Mouse (Mus musculus) layer of hippocampus, adult 9-11 months (tissue): ENCODE measurements at regions not wholly inside any gene's neighbourhood (a gene's known extent, or its start where the extent isn't known, plus 50 kb on each side); places are given as distances from the start of the nearest gene placed in this dataset.
A peak's percentile ranks its signal among the peaks of the same experiment; 100 is the strongest.

Source experiments
- DNase-seq: peaks from one replicate; pipeline ENCODE4 v3.0.0; 2022

DNA sequence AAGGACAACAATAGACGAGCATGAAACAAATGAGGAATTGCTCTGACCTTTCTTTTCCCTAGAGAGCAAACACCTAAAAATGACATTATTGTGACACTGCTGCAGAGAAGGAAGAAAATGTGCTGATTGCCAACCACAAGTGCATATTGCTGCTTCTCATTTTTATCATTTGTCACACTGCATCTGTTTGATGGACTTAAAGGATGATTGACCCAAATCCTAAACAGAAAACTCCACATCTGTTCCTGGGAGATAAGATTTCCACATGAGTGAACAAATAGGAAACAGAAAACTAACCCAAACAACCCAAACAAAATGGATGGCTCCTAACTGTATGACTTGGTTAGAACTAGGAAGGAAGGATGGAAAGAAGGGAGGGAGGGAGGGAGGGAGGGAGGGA, 118.5 kb downstream of the Ccdc50 start:
- no peak for DNase-seq

DNA sequence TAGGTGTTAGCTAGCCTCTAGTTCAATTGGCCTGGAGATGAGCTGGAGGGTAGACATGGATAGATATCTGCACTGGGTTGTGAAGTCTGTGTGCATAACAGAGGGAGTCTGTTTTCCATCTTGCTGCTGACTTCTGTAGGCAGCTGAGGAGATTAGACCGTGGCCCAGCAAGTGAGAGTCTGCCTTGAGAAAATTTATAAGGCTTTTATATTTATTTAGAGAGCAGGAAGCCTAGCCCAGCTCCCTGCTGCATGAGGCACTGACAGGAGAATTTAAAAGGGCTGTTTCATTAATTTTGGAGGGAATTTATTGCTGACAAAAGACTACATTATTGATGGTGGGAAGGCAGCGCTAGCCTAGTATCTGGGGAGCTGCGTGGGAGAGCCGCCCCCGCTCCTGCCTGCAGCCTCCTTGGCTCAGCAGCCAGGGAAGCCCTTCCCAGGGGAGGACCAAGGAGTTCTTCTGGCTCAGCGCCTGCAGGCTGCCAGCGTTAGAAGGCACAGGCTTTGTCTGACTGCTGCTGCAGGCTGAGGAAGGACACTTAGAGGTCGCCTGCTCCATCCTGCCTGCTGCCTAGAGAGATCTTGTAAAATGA, 135.0 kb downstream of the Ccdc50 start:
- DNase-seq: peak; percentile 84

DNA sequence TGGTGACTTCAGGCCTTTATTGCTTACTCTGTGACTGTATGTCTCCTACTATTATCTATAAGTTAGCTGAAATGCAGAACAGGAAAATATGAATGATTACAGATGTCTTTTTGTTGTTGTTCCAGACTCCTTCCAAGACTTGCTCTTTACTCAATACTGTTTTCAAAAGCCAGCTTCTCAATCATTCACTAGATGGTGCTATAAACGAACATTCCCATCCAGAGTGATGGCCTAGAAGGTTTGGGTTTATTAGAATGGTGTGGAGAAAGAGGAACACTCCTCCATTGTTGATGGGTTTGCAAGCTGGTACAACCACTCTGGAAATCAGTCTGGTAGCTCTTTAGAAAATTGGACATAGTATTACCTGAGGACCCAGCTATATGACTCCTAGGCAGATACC, 138.0 kb downstream of the Ccdc50 start:
- DNase-seq: no peak

DNA sequence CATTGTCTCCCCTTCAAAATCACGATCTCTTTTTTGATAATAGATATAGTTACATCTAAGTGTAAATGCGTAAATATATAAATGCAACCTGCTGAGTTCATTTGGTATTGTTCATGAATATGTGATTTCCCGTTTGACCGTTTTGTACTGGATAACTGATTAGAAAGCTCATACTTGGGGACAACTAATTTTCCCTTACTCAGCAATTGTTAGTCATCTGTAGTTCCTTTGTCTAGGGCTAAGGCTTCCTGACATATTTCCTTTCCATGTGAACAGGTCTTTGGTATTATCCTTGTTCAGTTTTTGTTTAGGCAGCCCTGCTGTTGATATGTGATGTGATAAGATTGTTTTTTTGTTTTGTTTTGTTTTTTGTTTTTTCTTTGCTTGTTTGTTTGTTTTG, 142.0 kb downstream of the Ccdc50 start:
- no peak for DNase-seq
